Mouse (Mus musculus) granulocyte monocyte progenitor cell, adult 5-6 weeks (primary cell): ENCODE results near the gene Map7d2. TPM values are rescaled to one million over a fixed set of nuclear protein-coding genes. Genes with fewer than 3 reads are reported as not detected.
"Not testable (repeated sequence)": the region's sequence is repeated elsewhere in the genome, so short reads cannot be mapped to it uniquely, and the experiment has no call there.

Experiments used
- ATAC-seq: replicated peaks from 2 replicates; pipeline ENCODE4 v1.8.0; 2016; ENCODE audit warnings: mild to moderate bottlenecking, moderate TSS enrichment, inconsistent platforms; ENCODE audit not compliant: poor library complexity, severe bottlenecking
- total RNA-seq, 2 experiments: library from RNA; stranded (forward) in 1 of 2; stranded (reverse) in 1 of 2; fragments of 200-712, 200-1000 nt in 1 of 2; fragments of >200 nt in 1 of 2; fragmentation: Nextera tagmentation in 1 of 2; gene quantifications; 2 replicates each; pipeline ENCODE4 v1.2.3; 2014 to 2017

The Map7d2 gene
- total RNA-seq (2014; fragmentation: Nextera tagmentation) (not detected in 2 replicates), total RNA-seq (2017) (0.09 TPM in 1 of 2 replicates, not detected in the other)

GRCm38 (mm10) chrX:159414130-159414828, at the start of gene Map7d2:
TSS of gene Map7d2 (plus strand) at chrX:159414572.
- peak; percentile 64 for ATAC-seq

GRCm38 (mm10) chrX:159371831-159372752, 42.3 kb upstream of the Map7d2 start, which contains the start of gene Eif1ax:
TSS of gene Eif1ax (plus strand) at chrX:159372178.
- ATAC-seq, result peak; percentile 93

- ATAC-seq, result no peak
These were observed 41.6 kb upstream of the Map7d2 start for GRCm38 (mm10) chrX:159372753-159373144.

DNA sequence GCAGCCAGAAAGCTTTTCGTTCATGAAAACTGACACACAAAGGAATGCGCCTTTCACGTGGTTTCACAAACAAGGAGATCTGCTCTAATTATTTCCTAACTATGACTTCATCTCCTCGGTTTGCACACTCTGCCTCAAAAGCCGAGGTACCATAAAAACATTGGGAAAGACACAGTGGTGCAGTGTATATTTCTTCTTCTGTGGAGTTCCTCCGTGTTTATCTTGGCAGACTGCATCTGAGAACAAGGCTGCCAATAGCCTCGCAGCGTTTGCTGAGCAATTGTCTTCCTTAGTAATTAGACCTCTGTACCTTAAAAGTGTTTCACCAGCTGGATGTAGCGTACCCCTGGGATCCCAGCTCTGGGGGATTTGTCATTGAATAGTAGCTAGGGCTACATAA, 27.3 kb upstream of the Map7d2 start:
- ATAC-seq, result no peak

- ATAC-seq, result no peak
These were observed 25.4 kb upstream of the Map7d2 start for GRCm38 (mm10) chrX:159388953-159389352.

GRCm38 (mm10) chrX:159390347-159390962, 23.9 kb upstream of the Map7d2 start:
- no peak for ATAC-seq

- ATAC-seq, result no peak
These were observed 23.1 kb upstream of the Map7d2 start for GRCm38 (mm10) chrX:159391239-159391638.

- peak; percentile 83 for ATAC-seq
These were observed 5.1 kb upstream of the Map7d2 start for GRCm38 (mm10) chrX:159409253-159409652.

GRCm38 (mm10) chrX:159414829-159415673, 679 bp downstream of the Map7d2 start:
- peak; percentile 48 for ATAC-seq

- not testable (repeated sequence) for ATAC-seq
These were observed 16.1 kb downstream of the Map7d2 start for GRCm38 (mm10) chrX:159430507-159430906.

DNA sequence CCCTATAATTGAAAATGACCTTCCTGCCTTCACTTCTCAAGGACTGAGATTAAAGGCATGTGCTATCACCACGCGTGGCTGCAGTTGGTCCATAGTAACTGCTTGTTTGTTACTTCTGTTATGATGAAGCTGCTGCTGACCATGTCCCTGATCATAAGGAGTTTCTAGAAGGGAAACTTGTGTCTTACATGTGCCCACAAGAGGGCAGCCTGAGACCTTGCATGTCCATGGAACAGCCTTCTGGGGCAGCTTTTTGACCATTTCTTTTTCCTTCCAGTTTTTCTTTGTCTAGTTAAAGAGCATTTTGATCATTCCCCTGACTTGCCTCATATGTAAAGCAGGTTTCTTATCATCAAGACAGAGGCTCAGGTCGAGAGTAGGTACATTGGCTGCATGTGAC, 27.8 kb downstream of the Map7d2 start:
- ATAC-seq, result peak; percentile 72

DNA sequence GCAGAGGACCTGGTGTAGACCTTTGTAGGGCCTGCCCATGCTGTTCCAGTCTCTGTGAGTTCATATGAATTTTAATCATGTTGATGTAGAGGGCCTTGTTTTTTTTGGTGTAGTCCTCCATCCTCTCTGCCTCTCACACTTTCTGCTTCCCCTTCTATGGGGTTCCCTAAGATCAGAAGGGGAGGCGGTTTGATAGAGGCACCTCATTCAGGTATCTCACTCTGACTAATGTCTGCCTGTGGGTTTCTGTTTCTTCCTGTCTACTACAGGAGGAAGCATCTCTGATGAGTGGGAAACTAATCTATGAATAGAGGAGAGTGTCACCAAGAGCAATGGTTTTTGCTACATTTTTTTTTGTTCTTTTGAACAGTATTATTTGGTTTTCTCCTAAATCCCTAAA, 32.8 kb downstream of the Map7d2 start:
- no peak for ATAC-seq

DNA sequence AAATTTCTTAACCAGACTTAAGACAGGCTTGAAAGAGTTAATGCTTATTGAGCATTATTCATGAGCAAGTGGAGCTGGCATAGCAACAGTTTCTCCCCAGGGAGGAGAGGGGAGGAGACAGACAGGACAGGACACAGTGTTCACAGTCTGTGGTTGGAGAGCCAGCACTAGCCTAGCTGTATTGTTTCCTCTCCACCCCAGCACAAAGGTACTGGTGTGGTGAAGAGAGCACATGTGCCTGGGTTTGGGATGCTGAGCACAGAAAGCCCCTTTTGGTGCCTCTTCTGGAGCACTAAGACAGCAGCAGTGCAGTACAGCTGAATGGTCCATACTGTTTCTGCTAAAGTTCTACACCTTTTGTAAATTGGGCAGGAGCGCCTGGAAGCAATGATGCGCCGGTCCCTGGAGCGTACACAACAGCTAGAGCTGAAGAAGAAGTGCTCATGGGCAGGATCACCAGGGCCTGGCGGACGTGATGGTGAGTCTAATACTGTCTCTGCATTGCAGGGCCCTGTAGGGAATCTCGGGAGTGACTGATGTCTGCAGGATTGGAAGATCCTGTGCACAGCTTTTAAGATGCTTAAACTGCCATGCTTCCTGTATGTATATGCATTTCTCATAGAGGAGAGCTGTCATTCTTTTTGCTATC, 44.8 kb downstream of the Map7d2 start:
- ATAC-seq, result no peak

- ATAC-seq, result no peak
These were observed 60.4 kb downstream of the Map7d2 start for GRCm38 (mm10) chrX:159474799-159475198.

DNA sequence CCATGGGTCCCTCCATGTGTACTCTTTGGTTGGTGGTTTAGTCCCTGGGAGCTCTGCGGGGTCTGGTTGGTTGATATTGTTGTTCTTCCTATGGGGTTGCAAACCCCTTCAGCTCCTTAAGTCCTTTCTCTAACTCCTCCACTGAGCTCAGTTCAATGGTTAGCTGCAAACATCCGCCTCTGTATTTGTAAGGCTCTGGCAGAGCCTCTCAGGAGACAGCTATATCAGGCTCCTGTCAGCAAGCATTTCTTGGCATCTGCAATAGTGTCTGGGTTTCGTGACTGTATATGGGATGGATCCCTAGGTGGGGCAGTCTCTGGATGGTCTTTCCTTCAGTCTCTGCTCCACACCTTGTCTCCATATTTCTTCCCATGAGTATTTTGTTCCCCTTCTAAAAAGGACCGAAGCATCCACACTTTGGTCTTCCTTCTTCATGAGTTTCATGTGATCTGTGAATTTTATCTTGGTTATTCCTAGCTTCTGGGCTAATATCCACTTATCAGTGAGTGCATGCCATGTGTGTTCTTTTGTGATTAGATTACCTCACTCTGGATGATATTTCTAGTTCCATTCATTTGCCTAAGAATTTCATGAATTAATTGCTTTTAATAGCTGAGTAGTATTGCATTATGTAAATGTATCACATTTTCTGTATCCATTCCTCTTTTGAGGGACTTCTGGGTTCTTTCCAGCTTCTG, 64.0 kb downstream of the Map7d2 start:
- ATAC-seq, result not testable (repeated sequence)

DNA sequence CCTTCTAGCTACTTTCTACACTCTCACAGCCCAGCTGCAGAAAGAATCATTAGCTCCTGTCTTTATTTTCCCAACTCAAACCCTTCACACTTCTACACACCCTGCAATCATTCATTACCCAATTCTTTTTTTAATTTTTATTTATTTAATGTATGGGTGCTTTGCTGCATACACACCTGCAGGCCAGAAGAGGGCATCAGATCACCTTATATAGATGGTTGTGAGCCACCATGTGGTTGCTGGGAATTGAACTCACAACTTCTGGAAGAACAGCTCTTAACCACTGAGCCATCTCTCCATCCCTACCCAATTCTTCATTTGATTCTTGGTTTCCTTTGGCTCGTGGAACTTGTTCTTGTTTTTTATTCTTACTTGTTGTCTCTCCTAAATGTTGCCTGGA, 69.9 kb downstream of the Map7d2 start:
- ATAC-seq, result no peak

- ATAC-seq, result peak; percentile 66
These were observed 88.8 kb downstream of the Map7d2 start for GRCm38 (mm10) chrX:159503181-159503580.

DNA sequence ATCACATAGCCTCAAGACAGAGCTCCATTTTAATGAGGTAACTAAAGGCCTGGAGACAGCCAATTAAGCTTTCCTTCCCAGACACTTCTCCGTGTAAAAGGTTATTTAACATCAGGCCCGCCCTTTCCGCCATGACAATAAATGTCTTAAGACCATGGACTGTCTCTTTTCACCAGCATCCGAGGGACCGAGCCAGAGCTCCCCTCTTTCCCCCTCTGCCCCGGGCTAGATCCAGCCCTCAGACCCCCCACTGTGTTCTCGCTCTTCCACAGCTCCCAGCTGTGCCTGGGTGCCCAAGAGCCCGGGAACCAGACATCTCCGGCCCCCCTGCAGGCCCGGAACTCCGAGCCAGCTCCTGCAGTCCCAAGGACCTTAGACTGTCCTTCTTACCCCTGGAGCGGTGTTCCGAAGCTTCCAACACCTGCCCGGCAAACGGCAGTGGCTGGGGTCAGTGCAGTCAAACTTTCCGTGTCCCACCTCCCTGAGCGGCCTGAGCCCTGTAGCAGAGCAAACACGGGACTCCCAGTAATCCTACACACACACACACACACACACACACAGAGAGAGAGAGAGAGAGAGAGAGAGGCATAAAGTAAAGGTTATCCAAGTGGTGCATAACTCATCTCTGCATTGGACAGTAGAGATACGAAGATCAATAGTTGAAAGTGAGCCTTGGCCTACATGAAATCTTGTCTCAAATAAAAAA, 94.1 kb downstream of the Map7d2 start:
- ATAC-seq, result peak; percentile 67
